Mouse (Mus musculus): ENCODE measurements at regions not wholly inside any gene's neighbourhood (a gene's known extent, or its start where the extent isn't known, plus 50 kb on each side); places are given as distances from the start of the nearest gene placed in this dataset.

DNA sequence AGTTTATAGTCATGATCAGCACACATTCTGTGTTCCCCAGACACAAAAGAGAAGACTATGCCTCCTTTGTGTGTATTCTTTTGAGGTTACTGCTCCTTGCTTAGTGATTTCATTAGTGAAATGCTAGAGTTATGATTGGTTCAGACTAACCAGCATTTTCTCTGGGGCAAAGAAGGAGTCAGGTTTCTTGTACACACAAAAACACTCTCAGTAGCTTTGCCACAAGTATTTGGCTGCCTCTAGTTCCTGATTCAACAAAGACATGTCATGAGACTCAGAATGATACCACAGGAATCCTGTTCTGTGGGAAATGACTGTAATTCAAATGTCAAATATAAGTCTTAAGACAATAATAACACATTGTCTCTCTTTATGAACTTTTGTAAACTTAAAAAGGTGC lies 86.9 kb downstream of the Alx1 start:
- no peak for ATAC-seq (replicated peaks; ENCODE audit: insufficient number of reproducible peaks, low FRiP score, low TSS enrichment, poor library complexity, severe bottlenecking)

DNA sequence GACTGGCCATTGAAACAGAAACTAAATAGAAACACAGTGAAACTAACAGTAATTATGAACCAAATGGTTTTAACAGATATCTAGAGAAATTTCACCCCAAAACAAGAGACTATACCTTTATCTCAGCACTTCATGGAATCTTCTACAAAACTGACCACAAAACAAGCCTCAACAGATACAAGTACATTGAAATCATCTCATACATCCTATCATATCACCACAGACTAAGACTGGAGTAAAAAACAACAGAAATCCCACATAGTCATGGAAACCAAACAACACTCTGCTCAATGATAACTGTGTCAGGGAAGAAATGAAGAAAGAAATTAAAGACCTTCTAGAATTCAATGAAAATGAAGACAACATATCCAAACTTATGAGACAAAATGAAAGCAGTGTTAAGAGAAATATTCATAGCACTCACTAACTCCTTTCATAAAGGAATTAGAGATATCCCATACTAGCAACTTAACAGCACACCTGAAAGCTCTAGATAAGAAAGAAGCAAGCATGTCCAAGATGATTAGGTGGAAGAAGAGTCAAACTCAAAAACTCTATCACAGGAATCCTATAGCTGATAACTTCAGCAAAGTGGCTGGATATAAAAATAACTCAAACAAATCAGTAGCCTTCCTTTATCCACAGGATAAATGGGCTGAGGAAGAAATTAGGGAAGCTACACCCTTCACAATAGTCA lies 89.0 kb downstream of the Alx1 start:
- ATAC-seq (replicated peaks; ENCODE audit: insufficient number of reproducible peaks, low FRiP score, low TSS enrichment, poor library complexity, severe bottlenecking), result no peak

DNA sequence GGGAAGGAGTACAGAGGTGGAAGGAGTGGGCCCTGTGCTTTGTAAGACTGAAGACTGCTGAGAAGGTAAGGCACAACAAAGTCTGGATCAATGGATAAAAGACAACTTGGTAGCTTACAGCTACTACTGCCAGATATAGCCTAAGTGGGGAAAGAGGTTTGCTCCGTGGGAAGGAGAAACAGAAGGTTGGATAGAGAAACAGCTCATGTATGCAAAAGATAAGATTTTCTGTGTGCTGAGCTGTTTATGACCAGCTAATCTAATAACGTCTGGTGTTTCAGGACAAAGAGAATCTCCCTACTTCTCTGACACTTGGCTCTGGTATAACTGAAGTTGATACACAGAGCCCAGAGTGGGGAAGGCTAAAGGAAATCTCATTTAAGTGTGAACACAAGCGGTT lies 98.6 kb downstream of the Alx1 start:
- ATAC-seq (replicated peaks; ENCODE audit: insufficient number of reproducible peaks, low FRiP score, low TSS enrichment, poor library complexity, severe bottlenecking), result no peak

DNA sequence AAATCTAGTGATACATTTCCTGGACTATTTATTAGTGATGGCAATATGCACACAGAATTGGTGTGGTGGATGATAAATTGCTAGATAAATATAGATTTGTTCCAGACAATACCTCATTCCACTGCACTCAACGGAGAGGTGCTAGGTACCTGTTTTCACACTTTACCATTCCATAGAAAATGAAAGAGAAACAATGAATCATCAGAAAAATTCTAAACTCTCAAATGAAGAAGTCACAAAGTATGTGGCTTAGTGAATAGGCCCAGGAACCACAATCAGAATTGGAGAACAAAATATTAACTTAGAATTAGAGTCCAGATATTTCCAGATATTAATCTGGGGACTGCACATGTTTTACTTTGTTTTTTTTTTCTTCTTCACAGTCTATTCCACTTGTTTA lies 101.4 kb downstream of the Alx1 start:
- no peak for ATAC-seq (replicated peaks; ENCODE audit: insufficient number of reproducible peaks, low FRiP score, low TSS enrichment, poor library complexity, severe bottlenecking)

DNA sequence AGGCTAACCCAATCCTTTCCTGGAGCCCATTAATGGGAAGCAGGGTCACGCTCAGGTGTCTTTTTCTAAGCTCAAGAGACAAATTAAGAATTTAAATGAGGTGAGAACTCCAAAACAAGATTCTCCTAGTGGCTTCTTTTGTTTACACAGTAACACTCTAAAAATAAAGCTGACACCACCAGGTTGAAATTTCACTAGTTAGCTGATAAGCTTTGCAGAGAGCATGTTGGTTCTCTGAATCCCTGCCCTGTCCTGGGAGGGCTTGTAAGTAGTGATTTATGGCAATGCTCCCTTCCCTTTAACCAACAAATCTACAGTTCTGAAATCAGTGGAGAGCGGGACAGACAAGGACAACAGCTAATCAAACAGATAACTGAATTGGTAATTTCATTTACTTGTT lies 132.6 kb downstream of the Alx1 start:
- ATAC-seq (replicated peaks; ENCODE audit: insufficient number of reproducible peaks, low FRiP score, low TSS enrichment, poor library complexity, severe bottlenecking), result no peak

DNA sequence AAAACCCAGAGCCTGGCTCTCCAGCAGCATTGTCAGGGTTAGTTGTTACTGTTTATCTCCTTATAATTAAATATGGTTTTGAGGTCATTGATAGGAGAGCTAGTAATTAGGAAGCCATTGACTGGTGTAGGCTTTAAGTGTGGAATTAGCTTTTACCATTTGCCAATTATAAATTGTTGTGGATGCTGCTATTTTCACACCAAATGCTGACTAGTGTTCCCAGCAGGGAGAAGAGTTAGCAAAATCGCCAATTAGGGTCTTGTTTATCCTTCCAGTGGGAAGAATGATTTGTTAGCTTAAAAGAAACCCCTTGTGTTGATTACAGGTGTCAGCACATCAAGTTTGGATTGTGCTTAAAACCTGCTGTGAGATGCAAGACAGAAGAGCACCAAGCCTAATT lies 134.1 kb downstream of the Alx1 start:
- ATAC-seq (replicated peaks; ENCODE audit: insufficient number of reproducible peaks, low FRiP score, low TSS enrichment, poor library complexity, severe bottlenecking), result no peak

DNA sequence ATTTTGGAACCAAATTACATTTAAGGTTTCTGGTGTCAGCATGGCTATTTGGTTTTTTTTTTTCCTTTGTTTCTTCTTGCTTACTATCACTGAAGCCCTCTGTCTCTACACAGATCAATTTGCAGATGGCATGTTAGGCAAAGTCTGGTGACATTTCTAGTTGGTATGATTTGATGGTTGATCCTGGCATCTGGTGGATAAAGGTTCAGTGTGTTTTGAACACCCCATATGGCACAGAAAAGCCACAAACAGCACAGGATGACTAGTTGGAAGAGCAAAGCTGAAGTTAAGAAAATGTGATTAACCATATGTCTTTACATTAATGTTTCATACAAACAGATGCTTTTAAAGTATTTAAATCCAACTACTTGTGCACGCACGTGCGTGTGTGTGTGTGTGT lies 137.6 kb downstream of the Alx1 start:
- no peak for ATAC-seq (replicated peaks; ENCODE audit: insufficient number of reproducible peaks, low FRiP score, low TSS enrichment, poor library complexity, severe bottlenecking)

DNA sequence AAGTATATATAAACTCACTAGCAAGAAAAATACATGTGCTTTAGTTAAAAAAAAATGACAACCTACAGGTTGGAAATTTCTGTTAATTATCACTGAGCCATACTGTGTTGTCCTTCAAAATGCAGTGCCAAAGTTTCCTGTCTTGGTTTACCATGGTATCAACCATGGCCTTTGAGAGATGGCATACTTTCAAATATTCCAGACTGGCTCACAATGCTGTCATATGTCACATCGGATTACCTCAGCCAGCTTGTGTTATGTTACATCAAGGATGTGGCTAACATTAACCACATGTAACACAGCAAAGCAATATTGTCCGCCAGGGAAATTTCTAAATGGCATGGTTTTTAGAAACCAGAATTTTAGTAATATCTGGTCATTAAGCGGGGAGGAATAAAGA lies 140.3 kb downstream of the Alx1 start:
- no peak for ATAC-seq (replicated peaks; ENCODE audit: insufficient number of reproducible peaks, low FRiP score, low TSS enrichment, poor library complexity, severe bottlenecking)

DNA sequence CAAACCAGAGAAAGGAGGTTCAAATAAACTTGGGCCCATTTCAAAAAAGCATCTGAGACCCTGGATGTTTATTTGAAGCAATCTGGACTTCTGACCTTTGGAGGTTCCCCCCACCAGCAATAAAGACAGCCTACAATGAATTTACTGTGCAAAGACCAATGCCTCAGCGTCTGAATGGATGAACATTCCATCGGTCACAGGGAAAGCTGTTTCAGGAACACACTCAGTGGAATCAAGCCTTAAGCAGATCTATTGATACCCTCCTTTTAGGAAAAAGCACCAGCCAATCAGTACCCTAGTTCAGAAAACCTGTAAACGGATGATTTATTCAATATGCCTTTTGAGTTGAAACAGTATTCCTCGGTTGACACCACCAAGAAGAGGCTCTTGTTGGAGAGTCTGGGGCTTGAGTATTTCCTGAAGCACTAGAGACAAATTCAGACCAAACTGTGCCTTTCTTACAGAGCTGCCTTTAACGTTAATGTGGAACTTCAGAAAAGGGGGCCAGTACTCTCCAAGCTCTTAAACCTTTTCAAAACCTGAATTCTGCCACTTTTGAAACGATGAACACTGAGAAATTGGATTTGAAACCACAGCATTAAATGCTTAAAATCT lies 148.1 kb downstream of the Alx1 start:
- no peak for ATAC-seq (replicated peaks; ENCODE audit: insufficient number of reproducible peaks, low FRiP score, low TSS enrichment, poor library complexity, severe bottlenecking)

DNA sequence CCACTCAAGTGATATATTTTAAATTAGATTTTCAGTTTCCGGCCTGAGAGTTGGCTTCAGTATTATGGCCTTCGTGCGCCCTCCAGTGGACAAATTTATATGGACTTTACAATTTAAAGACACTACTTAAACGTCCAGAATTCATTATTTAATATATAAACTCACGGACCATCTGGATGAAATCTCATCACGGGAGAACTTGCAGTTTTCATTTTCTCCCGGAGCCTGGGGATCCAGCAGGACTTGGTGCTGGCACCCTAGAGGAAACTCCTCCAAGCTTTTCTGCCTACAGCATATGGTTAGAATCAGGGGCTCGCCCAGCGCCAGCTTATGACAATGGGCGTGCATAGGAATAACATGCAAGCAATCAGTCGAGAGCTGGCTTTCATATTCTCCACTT lies 152.0 kb downstream of the Alx1 start:
- no peak for ATAC-seq (replicated peaks; ENCODE audit: insufficient number of reproducible peaks, low FRiP score, low TSS enrichment, poor library complexity, severe bottlenecking)

DNA sequence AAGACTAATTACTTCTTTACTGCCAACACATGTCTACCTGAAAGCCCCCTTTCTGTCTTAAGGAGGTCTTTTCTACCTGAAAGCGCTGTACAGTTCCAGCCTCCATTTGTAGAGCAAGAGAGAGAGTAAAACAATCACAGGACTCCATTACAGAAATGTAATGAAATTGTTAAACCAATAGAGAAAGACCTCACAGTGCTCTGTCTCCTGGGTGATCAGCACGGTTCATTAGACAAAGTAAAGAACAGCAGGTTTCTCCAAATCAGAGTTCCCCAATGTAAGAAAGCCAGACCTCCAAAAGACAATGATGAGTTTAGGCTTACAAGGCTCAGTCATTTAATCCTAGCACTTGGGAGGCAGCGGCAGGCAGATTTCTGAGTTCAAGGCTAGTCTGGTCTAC lies 153.1 kb downstream of the Alx1 start:
- no peak for ATAC-seq (replicated peaks; ENCODE audit: insufficient number of reproducible peaks, low FRiP score, low TSS enrichment, poor library complexity, severe bottlenecking)

DNA sequence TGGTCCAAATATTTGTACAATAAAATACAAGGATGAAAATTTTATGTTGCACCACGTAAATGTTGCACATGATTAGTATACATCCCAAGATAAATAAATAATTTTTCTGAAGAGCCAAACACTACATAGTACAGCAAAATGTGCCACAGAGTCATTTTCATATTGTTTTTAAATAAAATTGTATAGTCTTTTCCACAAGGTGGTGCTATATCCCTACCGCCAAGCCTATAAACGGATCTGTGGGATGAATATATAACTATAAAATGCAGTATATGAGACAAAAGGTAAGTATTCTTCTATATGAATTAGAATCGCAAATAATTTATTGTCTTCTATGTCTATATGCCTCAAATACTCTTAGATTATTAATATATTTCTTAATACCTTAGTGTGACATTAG lies 163.1 kb downstream of the Alx1 start:
- ATAC-seq (replicated peaks; ENCODE audit: insufficient number of reproducible peaks, low FRiP score, low TSS enrichment, poor library complexity, severe bottlenecking), result no peak

DNA sequence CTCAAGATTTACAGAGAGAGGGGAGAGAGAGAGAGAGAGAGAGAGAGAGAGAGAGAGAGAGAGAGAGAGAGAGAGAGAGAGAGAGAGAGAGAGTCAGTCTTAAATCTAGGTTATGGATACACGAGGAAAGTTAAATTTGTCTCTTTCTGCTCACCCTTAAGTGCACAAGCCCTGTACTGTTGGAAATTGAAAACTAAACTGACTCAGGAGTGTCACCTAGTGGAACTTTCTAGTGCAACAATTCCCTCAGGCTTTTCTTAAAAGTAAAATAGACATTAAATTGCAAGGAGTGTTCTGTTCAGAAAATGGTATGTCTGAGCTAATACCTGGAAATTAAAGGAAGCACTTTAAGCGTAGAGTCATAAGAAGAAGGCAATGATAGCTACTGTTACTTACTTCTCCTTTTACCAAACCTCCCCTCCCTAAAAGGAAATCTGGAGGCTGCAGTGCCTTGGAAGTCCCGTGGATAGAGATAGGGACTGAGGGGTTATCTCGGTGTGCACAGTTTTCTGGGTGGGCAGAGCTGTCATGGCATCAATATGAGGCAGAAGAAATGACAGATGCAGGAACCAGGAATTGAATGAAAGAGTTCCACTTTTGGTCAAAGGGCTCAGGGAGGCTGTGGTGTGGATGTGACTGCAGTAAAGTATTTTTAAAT lies 193.3 kb downstream of the Alx1 start:
- ATAC-seq (replicated peaks; ENCODE audit: insufficient number of reproducible peaks, low FRiP score, low TSS enrichment, poor library complexity, severe bottlenecking), result no peak

DNA sequence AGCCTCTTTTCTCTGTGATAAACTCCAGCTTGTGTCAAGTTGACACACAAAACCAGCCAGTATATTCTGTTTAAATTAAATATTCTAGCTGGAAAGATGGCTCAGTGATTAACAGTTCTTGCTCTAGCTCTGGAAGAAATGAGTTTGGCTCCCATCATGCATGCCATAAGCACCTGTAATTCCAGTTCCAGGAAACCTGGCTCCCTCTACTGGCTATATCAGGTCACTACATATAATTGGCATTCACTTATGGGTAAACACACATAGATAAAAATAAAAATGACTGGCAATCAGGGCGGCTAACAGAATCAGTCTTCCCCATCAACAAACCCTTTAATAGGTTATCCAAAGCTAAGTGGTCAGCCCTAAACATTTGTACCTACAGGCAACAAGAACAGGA lies 194.2 kb downstream of the Alx1 start:
- ATAC-seq (replicated peaks; ENCODE audit: insufficient number of reproducible peaks, low FRiP score, low TSS enrichment, poor library complexity, severe bottlenecking), result no peak

DNA sequence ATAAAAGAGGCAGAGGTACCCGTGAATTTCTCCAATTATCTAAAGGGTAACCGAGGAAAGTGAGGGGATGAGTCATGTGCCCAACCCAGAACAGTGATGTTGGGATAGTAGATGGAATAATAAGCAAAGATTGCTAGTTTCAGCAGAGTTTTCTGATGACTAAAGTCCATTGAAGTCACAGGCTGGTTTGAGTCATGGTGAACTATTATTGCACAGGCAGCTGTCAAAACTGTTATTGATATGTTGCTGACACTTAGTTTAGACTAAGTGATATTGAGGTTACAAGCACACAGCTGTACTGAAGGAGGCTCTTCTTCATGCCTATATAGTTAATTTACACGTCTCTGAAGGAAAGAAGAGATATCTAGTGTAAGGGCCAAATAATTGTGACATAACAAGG lies 200.4 kb downstream of the Alx1 start:
- no peak for ATAC-seq (replicated peaks; ENCODE audit: insufficient number of reproducible peaks, low FRiP score, low TSS enrichment, poor library complexity, severe bottlenecking)

DNA sequence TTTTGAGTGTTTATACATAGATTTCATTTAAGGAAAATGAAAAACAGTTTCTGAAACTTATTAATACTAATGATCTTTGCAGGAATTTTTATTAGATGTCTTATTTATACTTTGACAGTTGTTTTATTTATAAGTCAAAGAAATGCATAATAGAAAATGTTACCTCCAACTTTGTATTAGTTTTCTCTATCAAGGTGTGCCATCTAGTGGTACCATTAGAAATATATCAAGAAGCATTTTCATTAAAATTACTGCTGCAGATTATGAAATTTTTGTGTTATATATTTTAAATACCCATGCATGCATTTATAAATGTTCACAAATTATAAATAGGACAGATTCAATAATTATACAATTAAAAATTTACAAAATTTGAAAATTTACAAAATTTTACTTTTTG lies 206.6 kb downstream of the Alx1 start:
- no peak for ATAC-seq (replicated peaks; ENCODE audit: insufficient number of reproducible peaks, low FRiP score, low TSS enrichment, poor library complexity, severe bottlenecking)

DNA sequence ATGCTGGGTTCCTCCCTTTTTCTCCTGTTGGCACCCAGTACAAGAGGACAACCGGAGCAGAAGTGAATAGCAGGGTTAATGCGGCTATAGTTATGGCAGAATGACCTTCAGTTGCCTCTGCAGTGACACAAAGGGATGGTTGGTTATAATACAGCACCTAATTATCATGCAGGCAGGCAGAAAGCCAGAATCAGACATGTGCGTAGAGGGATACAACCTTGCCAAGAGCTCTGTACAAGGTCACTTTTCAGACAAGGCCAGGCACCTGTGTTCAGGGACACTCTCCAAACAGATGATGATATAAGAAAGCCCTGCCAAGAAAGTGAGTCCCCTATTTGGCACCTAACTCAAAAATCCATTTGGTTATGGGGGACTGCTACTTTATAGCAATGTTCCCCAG lies 228.6 kb downstream of the Alx1 start:
- no peak for ATAC-seq (replicated peaks; ENCODE audit: insufficient number of reproducible peaks, low FRiP score, low TSS enrichment, poor library complexity, severe bottlenecking)

DNA sequence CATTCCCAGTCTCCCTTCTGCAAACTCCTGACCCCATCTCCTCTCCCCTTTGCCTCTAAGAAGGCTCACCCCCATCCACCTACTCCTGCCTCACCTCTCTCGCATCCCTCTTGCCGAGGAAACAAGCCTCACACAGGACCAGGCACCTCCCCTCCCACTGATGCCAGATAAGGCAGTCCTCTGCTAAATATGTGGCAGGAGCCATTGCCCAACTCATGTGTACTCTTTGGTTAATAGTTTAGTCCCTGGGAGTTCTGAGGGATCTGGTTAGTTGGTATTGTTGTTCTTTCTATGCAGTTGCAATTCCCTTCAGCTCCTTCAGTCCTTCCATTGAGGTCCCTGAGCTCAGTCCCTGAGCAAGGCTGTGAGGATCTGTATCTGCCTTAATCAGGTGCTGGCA lies 250.8 kb downstream of the Alx1 start:
- ATAC-seq (replicated peaks; ENCODE audit: insufficient number of reproducible peaks, low FRiP score, low TSS enrichment, poor library complexity, severe bottlenecking), result no peak

DNA sequence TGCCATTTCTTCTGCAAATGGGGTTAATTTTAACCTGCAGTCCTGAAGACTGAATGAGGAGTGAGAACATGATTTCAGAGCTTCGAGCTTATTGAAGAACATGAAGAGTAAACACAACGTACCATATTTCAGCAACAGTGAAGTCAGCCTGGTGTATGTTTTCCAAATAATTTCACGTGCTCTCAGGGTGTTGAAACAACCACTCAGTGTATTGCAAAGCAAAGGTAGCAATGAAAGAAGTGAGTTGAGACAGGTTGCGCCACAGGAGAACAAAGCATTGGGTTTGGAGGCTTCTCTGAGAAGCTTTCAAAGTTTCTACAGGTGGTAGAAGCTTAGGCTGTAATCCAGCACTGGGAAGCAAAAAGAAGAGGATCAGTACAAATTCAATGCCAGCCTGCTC lies 251.7 kb downstream of the Rassf9 start:
- ATAC-seq (replicated peaks; ENCODE audit: insufficient number of reproducible peaks, low FRiP score, low TSS enrichment, poor library complexity, severe bottlenecking), result no peak

DNA sequence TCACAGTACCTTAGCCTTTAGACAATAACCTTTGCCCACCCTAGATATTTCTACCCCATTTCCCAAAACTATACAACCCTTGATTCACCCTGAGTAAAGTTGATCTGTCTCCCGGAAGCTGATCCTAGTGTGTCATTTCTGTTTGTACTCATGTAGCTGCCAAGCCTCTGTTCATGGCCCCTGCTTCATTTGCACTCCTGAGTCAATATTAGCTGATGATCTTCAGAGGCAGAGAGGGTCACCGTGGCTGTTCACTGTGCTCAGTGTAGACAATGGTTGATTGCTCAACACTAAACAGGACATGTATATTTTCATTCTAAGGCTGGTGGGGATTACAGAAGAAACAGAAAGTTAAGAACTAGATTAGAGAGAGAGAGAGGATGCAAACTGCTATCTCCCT lies 250.4 kb downstream of the Rassf9 start:
- ATAC-seq (replicated peaks; ENCODE audit: insufficient number of reproducible peaks, low FRiP score, low TSS enrichment, poor library complexity, severe bottlenecking), result no peak

All from monocyte, adult 5-6 weeks (primary cell).